Mouse (Mus musculus): ENCODE data around the gene Tbrg1. TPM values are rescaled to one million over a fixed set of nuclear protein-coding genes. Genes with fewer than 3 reads are reported as not detected.

Gene Tbrg1
- polyA plus RNA-seq, 1 experiment from 2014 or later: 204 TPM

DNA sequence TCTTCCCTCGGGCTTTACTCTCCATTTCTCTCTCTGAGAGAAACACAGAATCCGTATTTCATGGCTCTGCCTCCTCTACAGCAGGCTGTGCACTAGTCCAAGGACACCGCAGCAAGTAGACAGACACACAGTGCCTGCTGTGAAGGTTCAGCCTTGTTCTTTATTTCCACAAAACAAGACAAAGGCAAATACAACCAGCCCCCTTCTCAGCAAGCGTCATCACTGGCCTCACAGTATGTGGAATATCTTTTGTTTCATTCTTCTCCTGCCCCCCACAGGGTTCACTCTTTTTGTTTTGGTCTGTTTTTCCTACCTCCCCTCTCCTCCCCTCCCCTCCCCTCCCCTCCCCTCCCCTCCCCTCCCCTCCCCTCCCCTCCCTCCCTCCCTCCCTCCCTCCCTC is 28.5 kb downstream of the Tbrg1 start:
- Histone ChIP-seq H3K9me3 (no peaks in the 10 kb centered on the region), H3K27me3 (no peaks in the 10 kb centered on the region), H3K4me1 (peaks cover 4% of the 10 kb centered on the region; the same call in 1 of the 2 replicates), H3K4me3 (no peak overlapping the region), H3K27ac (no peak overlapping the region), H3K36me3 (no peaks in the 10 kb centered on the region), H3K4me2 (no peak overlapping the region), H3K9ac (no peak overlapping the region)
- ATAC-seq (ENCODE audit: insufficient number of reproducible peaks, low FRiP score, low TSS enrichment, low read depth): no peak
- 77% methylated on average over 4 of the region's 4 CpGs for WGBS

DNA sequence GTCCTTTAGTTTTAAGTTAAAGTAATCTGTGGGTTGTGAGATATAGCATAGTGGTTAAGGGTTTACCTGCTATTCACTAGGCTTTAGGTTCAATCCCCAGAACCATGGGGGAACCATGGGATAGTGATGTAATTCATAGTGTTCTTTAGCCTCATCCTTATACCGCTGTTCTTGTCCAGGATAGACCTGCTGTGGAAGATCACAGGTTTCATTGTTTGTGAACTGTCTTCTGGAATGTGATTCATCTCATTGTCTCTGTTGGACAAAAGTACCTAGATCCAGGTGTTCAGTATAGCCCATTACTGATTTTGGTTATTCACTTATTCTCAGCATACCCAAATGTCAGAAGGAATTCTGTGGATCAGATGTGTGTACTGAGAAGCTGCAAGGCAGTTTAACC is 29.8 kb downstream of the Tbrg1 start:
- no peak for ATAC-seq (ENCODE audit: insufficient number of reproducible peaks, low FRiP score, low TSS enrichment, low read depth)
- H3K9ac ChIP-seq: no peak overlapping the region
- H3K36me3 ChIP-seq: no peaks in the 10 kb centered on the region
- H3K9me3 ChIP-seq: no peaks in the 10 kb centered on the region
- H3K27ac ChIP-seq: no peak overlapping the region
- no peaks in the 10 kb centered on the region for H3K27me3 ChIP-seq
- H3K4me3 ChIP-seq: no peak overlapping the region
- peaks cover 4% of the 10 kb centered on the region; the same call in 1 of the 2 replicates for H3K4me1 ChIP-seq
- WGBS: 97% methylated on average over 1 of the region's 1 CpGs
- no peak overlapping the region for H3K4me2 ChIP-seq

DNA sequence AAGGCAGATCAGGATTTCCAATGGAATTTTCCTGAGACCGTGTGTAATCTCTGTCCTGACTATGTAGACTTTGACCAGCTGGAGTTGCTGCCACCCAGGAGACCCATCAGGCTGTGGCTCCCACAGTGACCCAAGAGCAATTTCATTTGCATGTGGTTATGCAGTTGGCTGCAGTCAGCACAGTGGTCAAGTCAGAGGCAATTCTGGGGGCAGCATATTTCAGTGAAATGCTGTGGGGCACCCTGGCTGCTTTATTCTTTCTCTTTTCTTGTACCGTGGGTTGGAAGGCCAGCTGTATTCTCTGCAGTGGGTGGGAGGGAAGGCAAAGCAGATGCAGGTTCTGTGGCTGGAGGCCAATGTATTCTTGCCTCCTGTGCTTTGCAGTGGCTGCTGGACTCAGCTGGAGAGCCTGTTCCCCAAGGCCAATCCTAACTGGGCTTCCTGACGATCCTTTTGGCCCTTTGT is 31.0 kb downstream of the Tbrg1 start:
- no peak overlapping the region for H3K27ac ChIP-seq
- no peak overlapping the region for H3K4me3 ChIP-seq
- no peak overlapping the region for H3K9ac ChIP-seq
- 26% methylated on average over 3 of the region's 3 CpGs for WGBS
- no peak for ATAC-seq (ENCODE audit: insufficient number of reproducible peaks, low FRiP score, low TSS enrichment, low read depth)
- no peak overlapping the region for H3K4me2 ChIP-seq
- H3K4me1 ChIP-seq: peaks cover 4% of the 10 kb centered on the region; the same call in 1 of the 2 replicates
- no peaks in the 10 kb centered on the region for H3K27me3 ChIP-seq
- H3K36me3 ChIP-seq: no peaks in the 10 kb centered on the region
- H3K9me3 ChIP-seq: no peaks in the 10 kb centered on the region

DNA sequence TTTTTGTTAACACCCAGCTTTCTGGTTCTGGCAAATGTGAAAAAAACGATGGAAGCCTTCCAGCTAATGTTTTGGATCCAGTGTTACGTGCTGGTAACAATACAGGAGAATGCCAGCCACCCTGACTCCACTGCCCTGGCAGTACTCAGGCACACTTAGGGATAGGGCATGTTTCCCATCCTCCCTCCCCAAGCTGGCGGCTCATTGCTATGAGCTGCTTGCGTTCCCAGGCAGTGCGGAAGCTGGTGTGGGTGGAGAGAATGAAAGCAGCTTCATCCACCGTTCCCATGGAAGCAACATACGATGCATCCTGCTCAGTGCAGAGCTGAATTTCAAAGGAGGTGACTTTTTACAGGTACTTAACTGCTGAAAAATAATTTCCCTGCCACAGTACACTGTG is 31.5 kb downstream of the Tbrg1 start:
- WGBS: 30% methylated on average over 7 of the region's 7 CpGs
- no peak overlapping the region for H3K27ac ChIP-seq
- H3K27me3 ChIP-seq: no peaks in the 10 kb centered on the region
- H3K4me1 ChIP-seq: peaks cover 4% of the 10 kb centered on the region; the same call in 1 of the 2 replicates
- no peak for ATAC-seq (ENCODE audit: insufficient number of reproducible peaks, low FRiP score, low TSS enrichment, low read depth)
- no peak overlapping the region for H3K4me3 ChIP-seq
- H3K9me3 ChIP-seq: no peaks in the 10 kb centered on the region
- no peaks in the 10 kb centered on the region for H3K36me3 ChIP-seq
- no peak overlapping the region for H3K4me2 ChIP-seq
- H3K9ac ChIP-seq: no peak overlapping the region

DNA sequence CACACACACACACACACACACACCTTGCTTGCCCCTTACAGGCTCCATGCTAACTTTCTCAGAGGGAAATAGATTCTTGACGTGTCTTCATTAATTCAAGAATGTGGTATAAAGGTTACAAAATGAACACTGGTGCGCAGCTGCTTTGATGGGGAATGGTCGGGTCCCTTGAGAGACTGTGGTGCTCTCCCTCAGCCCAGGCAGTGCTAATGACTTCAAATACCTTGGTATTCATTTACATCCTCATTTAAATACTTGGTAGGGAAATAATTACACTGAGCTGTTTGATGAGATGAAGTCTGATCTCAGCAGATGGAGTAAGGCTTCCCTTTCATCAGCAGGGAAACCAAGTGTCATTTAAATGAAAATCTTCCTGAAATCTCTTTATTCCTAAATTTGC is 32.0 kb downstream of the Tbrg1 start:
- no peak overlapping the region for H3K4me2 ChIP-seq
- WGBS: 39% methylated on average over 3 of the region's 3 CpGs
- ATAC-seq (ENCODE audit: insufficient number of reproducible peaks, low FRiP score, low TSS enrichment, low read depth): no peak
- H3K4me3 ChIP-seq: no peak overlapping the region
- H3K9me3 ChIP-seq: no peaks in the 10 kb centered on the region
- no peak overlapping the region for H3K27ac ChIP-seq
- no peaks in the 10 kb centered on the region for H3K36me3 ChIP-seq
- H3K27me3 ChIP-seq: no peaks in the 10 kb centered on the region
- H3K4me1 ChIP-seq: peaks cover 4% of the 10 kb centered on the region; the same call in 1 of the 2 replicates
- H3K9ac ChIP-seq: no peak overlapping the region

DNA sequence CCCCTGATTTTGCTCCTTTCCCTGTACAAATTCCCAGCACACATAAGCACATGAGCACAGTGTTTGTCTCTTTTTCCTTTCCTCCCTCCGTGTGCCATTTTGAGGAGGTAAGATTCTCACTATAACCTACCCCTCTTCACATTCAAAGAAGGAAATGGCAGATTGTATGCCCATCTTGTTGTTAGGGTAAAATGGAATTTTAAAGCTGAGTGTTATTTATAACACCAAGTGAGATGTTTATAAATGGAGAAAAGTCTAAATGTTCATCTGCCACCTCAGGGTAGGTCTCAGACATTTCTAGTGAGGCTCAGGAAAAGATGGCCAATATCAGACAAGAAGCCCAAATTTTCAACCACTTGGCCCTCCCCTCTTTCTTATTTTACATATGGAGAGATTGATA is 32.6 kb downstream of the Tbrg1 start:
- Histone ChIP-seq H3K36me3 (no peaks in the 10 kb centered on the region), H3K9ac (no peak overlapping the region), H3K4me3 (no peak overlapping the region), H3K27me3 (no peaks in the 10 kb centered on the region), H3K4me1 (peaks cover 4% of the 10 kb centered on the region; the same call in 1 of the 2 replicates), H3K9me3 (no peaks in the 10 kb centered on the region), H3K27ac (no peak overlapping the region), H3K4me2 (no peak overlapping the region)
- ATAC-seq (ENCODE audit: insufficient number of reproducible peaks, low FRiP score, low TSS enrichment, low read depth): no peak
- WGBS: 81% methylated on average over 1 of the region's 1 CpGs

DNA sequence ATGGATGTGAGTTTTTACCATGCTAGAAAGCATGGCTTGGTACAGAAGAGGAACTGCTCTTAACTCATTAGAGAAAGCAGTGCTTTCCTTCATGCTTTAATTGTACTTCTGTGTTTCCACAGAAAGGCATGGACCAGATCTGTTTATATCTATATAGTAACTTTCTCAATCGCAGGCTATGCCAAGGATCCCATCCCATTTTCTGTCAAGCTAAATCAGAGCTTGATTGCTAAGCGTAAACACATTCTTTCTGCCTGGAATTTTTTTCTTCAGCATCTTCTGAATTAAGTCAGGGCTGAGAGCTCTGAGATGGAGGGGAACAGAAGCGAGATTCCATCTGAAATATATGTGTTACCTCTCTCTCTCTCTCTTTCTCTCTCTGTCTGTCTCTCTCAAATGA is 33.1 kb downstream of the Tbrg1 start:
- Histone ChIP-seq H3K9ac (no peak overlapping the region), H3K4me3 (no peak overlapping the region), H3K27me3 (no peaks in the 10 kb centered on the region), H3K36me3 (no peaks in the 10 kb centered on the region), H3K4me1 (peaks cover 4% of the 10 kb centered on the region; the same call in 1 of the 2 replicates), H3K9me3 (no peaks in the 10 kb centered on the region), H3K27ac (no peak overlapping the region), H3K4me2 (no peak overlapping the region)
- 75% methylated on average over 3 of the region's 3 CpGs for WGBS
- no peak for ATAC-seq (ENCODE audit: insufficient number of reproducible peaks, low FRiP score, low TSS enrichment, low read depth)

DNA sequence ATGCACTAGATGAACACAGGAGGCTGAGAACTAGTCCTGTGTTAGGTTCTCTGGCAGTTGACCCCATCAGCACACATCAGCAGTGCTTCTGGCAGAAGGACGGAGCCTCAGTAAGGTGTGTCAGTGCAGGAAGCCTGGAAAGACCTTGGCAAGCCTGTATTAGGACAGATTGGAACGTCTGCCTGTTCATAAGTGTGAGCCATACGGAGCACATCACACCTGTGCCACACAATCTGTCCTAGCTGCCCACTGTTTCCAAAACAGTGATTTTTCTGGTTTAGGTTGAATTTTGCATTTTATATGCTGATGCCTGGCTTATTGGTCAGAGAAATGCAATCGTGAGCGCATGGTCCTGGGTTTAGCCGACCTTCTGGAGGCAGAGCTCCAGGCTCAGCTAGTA is 35.8 kb downstream of the Tbrg1 start:
- Histone ChIP-seq H3K27me3 (no peaks in the 10 kb centered on the region), H3K27ac (no peak overlapping the region), H3K9me3 (no peaks in the 10 kb centered on the region), H3K4me1 (peaks cover 4% of the 10 kb centered on the region; the same call in 1 of the 2 replicates), H3K9ac (no peak overlapping the region), H3K36me3 (no peaks in the 10 kb centered on the region), H3K4me2 (no peak overlapping the region), H3K4me3 (no peak overlapping the region)
- ATAC-seq (ENCODE audit: insufficient number of reproducible peaks, low FRiP score, low TSS enrichment, low read depth): no peak
- 80% methylated on average over 6 of the region's 6 CpGs for WGBS

DNA sequence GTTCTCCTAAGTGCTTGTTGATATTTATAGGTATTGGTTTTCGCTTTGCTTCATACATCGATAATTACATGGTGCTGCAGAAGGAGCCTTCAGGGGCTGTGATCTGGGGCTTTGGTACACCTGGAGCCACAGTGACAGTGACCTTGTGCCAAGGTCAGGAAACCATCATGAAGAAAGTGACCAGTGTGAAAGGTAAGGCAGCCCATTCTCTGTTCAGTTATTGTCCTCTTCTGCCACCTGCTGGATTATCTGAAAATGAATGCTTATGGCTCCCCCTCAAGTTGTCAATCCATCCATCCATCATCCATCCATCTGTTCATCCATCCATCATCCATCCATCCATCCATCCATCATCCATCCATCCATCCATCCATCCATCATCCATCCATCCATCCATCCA is 40.3 kb downstream of the Tbrg1 start:
- no peak for ATAC-seq (ENCODE audit: insufficient number of reproducible peaks, low FRiP score, low TSS enrichment, low read depth)
- H3K4me1 ChIP-seq: peaks cover 4% of the 10 kb centered on the region; the same call in 1 of the 2 replicates
- H3K36me3 ChIP-seq: no peaks in the 10 kb centered on the region
- H3K27me3 ChIP-seq: 0 out of 2 replicates have a peak, but pooled peaks cover 4% of the 10 kb centered on the region
- no peak overlapping the region for H3K27ac ChIP-seq
- no peak overlapping the region for H3K9ac ChIP-seq
- no peaks in the 10 kb centered on the region for H3K9me3 ChIP-seq
- no peak overlapping the region for H3K4me2 ChIP-seq
- no peak overlapping the region for H3K4me3 ChIP-seq
- WGBS: 57% methylated on average over 2 of the region's 2 CpGs

DNA sequence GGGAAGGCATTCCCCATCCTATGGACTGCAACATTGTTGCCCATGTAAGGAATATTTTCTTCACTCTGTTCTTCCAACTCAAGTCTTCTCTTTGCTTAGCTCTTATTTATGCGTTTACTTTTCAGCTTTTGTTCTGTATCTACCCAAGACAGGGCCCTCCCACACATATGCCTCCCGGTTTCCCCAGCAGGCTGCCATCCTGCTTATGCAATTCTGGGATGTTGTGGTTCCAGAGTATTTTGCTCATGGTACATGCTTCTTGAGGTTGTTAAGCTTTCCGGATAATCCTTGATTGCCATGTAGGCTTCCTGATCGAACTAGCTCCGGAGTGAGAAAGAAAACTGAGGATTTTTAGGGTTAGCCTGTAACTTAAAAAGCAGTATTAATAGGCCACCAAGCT is 41.9 kb downstream of the Tbrg1 start:
- H3K36me3 ChIP-seq: no peaks in the 10 kb centered on the region

DNA sequence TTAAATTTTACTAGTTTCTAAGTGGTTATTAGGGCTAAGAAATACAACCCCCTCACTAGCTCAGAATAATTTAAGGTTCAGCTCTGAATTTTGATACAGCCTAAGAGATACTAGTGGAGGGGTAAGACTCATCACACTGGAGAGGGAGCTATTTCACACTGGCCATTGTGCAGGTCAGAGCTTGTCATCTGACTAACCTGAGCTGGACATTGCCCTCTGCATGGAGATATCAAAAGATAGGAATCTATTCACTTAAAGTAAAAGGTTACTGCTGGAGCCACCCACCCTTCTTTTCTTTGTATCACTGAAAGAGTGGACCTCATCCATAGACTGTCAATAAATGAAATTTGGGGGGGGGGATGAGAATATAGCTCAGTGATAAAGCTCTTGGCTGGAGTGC is 42.8 kb downstream of the Tbrg1 start:
- Histone ChIP-seq H3K27me3 (0 out of 2 replicates have a peak, but pooled peaks cover 4% of the 10 kb centered on the region), H3K27ac (no peak overlapping the region), H3K36me3 (no peaks in the 10 kb centered on the region), H3K4me3 (peak overlapping the region; percentile 64), H3K4me2 (peak overlapping the region; percentile 67; the same call in 1 of the 2 replicates), H3K9me3 (no peaks in the 10 kb centered on the region), H3K9ac (no peak overlapping the region), H3K4me1 (peaks cover 8% of the 10 kb centered on the region; the same call in 1 of the 2 replicates)
- no peak for ATAC-seq (ENCODE audit: insufficient number of reproducible peaks, low FRiP score, low TSS enrichment, low read depth)

More for the DNA sequence above, 41.9 kb downstream of the Tbrg1 start:
- 63% methylated on average over 5 of the region's 5 CpGs for WGBS
- Histone ChIP-seq H3K27me3 (0 out of 2 replicates have a peak, but pooled peaks cover 4% of the 10 kb centered on the region), H3K27ac (no peak overlapping the region), H3K4me1 (peaks cover 4% of the 10 kb centered on the region; the same call in 1 of the 2 replicates), H3K4me3 (no peak overlapping the region), H3K9ac (no peak overlapping the region), H3K9me3 (no peaks in the 10 kb centered on the region), H3K4me2 (no peak overlapping the region)
- no peak for ATAC-seq (ENCODE audit: insufficient number of reproducible peaks, low FRiP score, low TSS enrichment, low read depth)

DNA sequence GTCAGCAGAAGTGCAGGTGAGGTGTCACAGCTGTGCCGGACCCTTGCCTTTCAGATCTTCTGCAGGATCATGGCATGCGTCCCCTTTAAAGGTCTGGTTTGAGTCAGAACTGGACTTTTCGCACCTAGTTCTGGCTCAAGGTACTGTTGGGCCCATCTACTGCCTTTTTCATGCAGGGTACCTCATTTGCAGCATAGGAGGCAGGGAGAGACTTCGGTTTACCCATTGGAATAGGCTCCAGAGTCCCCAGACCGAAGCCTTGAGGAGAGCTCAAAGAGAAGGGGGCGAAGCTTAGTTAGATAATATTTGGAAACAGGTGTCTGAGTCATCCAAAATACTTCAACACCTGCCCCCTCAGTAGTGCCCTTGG is 43.2 kb downstream of the Tbrg1 start:
- Histone ChIP-seq H3K27ac (peak overlapping the region; percentile 65; the same call in 1 of the 2 replicates), H3K9me3 (no peaks in the 10 kb centered on the region), H3K9ac (peak overlapping the region; percentile 31; the same call in 1 of the 2 replicates), H3K4me2 (peak overlapping the region; percentile 67), H3K27me3 (0 out of 2 replicates have a peak, but pooled peaks cover 4% of the 10 kb centered on the region), H3K4me3 (peak overlapping the region; percentile 64), H3K4me1 (peaks cover 8% of the 10 kb centered on the region; the same call in 1 of the 2 replicates), H3K36me3 (no peaks in the 10 kb centered on the region)
- ATAC-seq (ENCODE audit: insufficient number of reproducible peaks, low FRiP score, low TSS enrichment, low read depth): no peak
- WGBS: 18% methylated on average over 6 of the region's 6 CpGs
